8 mouse cellular contexts compared by ENCODE assay signal in genomic region chr1:92180141-92181137, GRCm38 (mm10). TPM values are rescaled to one million over a fixed set of nuclear protein-coding genes. Genes with fewer than 3 reads are reported as not detected.
A peak's percentile ranks its signal among the peaks of the same experiment; 100 is the strongest.
DNase-seq lines count a peak whose midpoint lies in the region; ATAC-seq and TF ChIP-seq lines count a peak whose summit lies in the region.

No protein-coding gene starts in this region.

- TF ChIP-seq POLR2A in heart, adult 2 months (IDR thresholded peaks at IDR 0.05; ENCODE audit: insufficient read depth, low read depth, low read length) = peak; percentile 93

- intact Hi-C loops in heart, adult 2 months (cut with DNase I) = loop anchor here (5.0 kb wide), 1 partner anchor 37 kb away; no protein-coding TSS in a partner anchor

- H3K27ac ChIP-seq in embryonic facial prominence, embryonic 14.5 days (replicated peaks; ENCODE audit: low read depth, low read length) = peak overlapping the region; percentile 99
- peak overlapping the region; percentile 100 for H3K27ac ChIP-seq in heart, adult 2 months
- peak overlapping the region; percentile 98 for H3K27ac ChIP-seq in limb, embryonic 13.5 days
- peak overlapping the region; percentile 98 for H3K27ac ChIP-seq in midbrain, embryonic 16.5 days (ENCODE audit: low read length)

- under 1% methylated on average over 47 of the region's 97 CpGs for WGBS in embryonic facial prominence, embryonic 14.5 days
- WGBS in heart, adult 2 months = 2% methylated on average over 97 of the region's 97 CpGs
- under 1% methylated on average over 83 of the region's 97 CpGs for WGBS in limb, embryonic 13.5 days
- WGBS in midbrain, embryonic 16.5 days = under 1% methylated on average over 75 of the region's 97 CpGs

- no peaks in the 10 kb centered on the region for H3K9me3 ChIP-seq in embryonic facial prominence, embryonic 14.5 days (ENCODE audit: control insufficient read depth, low read length)
- H3K9me3 ChIP-seq in limb, embryonic 13.5 days = no peaks in the 10 kb centered on the region
- no peaks in the 10 kb centered on the region for H3K9me3 ChIP-seq in midbrain, embryonic 16.5 days (replicated peaks; ENCODE audit: control insufficient read depth, low read length, poor library complexity, severe bottlenecking)

- peak; percentile 98 for ATAC-seq in embryonic facial prominence, embryonic 14.5 days (ENCODE audit: low read depth)
- ATAC-seq in limb, embryonic 13.5 days (ENCODE audit: low FRiP score, low read depth) = peak; percentile 98
- peak; percentile 98 for ATAC-seq in midbrain, embryonic 16.5 days

- peak overlapping the region; percentile 79 for H3K4me3 ChIP-seq in embryonic facial prominence, embryonic 14.5 days (ENCODE audit: low read depth, low read length)
- H3K4me3 ChIP-seq in heart, adult 2 months = peak overlapping the region; percentile 98
- H3K4me3 ChIP-seq in limb, embryonic 13.5 days = peak overlapping the region; percentile 86
- peak overlapping the region; percentile 89 for H3K4me3 ChIP-seq in midbrain, embryonic 16.5 days (ENCODE audit: low read depth, low read length)

- H3K4me1 ChIP-seq in embryonic facial prominence, embryonic 14.5 days (ENCODE audit: control insufficient read depth, insufficient read depth, low read length) = peaks cover 25% of the 10 kb centered on the region
- H3K4me1 ChIP-seq in heart, adult 2 months (ENCODE audit: control insufficient read depth, insufficient read depth, low read length) = peaks cover 10% of the 10 kb centered on the region
- H3K4me1 ChIP-seq in limb, embryonic 13.5 days = peaks cover 30% of the 10 kb centered on the region
- H3K4me1 ChIP-seq in midbrain, embryonic 16.5 days (ENCODE audit: control insufficient read depth, insufficient read depth, low read length) = peaks cover 26% of the 10 kb centered on the region

- H3K79me2 ChIP-seq in heart, adult 2 months (replicated peaks; ENCODE audit: control insufficient read depth, insufficient read depth, low read length) = peaks cover 2% of the 10 kb centered on the region; the same call in 1 of the 2 replicates

- TF ChIP-seq EP300 in heart, adult 2 months (IDR thresholded peaks at IDR 0.05; ENCODE audit: insufficient read depth, low read depth, low read length) = no peak

- H3K4me2 ChIP-seq in embryonic facial prominence, embryonic 14.5 days (ENCODE audit: low read depth, low read length) = peak overlapping the region; percentile 74
- peak overlapping the region; percentile 75 for H3K4me2 ChIP-seq in limb, embryonic 13.5 days (replicated peaks)
- peak overlapping the region; percentile 69 for H3K4me2 ChIP-seq in midbrain, embryonic 16.5 days (ENCODE audit: low read length)

- no peaks in the 10 kb centered on the region for H3K36me3 ChIP-seq in embryonic facial prominence, embryonic 14.5 days (ENCODE audit: control insufficient read depth, insufficient read depth, low read length)
- H3K36me3 ChIP-seq in heart, adult 2 months (ENCODE audit: control insufficient read depth, insufficient read depth, low read length) = peaks cover 5% of the 10 kb centered on the region
- no peaks in the 10 kb centered on the region; the same call in 1 of the 2 replicates for H3K36me3 ChIP-seq in limb, embryonic 13.5 days
- no peaks in the 10 kb centered on the region for H3K36me3 ChIP-seq in midbrain, embryonic 16.5 days (ENCODE audit: control insufficient read depth, insufficient read depth, low read length)

- peak; percentile 99 for DNase-seq in 3T3-L1 (ENCODE audit: low read depth, low spot score)
- peak; percentile 99 for DNase-seq in adrenal gland, postnatal 4 days (ENCODE audit: low spot score in 2 of 2)
- peak; percentile 100 for DNase-seq in embryonic facial prominence, embryonic 14.5 days (ENCODE audit: low spot score)
- DNase-seq in heart, adult 2 months = peak; percentile 99 to 100
- peak; percentile 100 for DNase-seq in kidney, adult 8-10 months
- DNase-seq in spleen, postnatal 10 days (ENCODE audit: low spot score in 2 of 2) = peak; percentile 97 to 100

- peak; percentile 28; the same call in 1 of the 2 replicates for TF ChIP-seq CTCF in heart, adult 2 months (IDR thresholded peaks at IDR 0.05)

- no peaks in the 10 kb centered on the region for H3K27me3 ChIP-seq in embryonic facial prominence, embryonic 14.5 days (replicated peaks; ENCODE audit: control insufficient read depth, insufficient read depth, low read length)
- H3K27me3 ChIP-seq in heart, adult 2 months (ENCODE audit: control insufficient read depth, insufficient read depth, low read length) = no peaks in the 10 kb centered on the region
- no peaks in the 10 kb centered on the region for H3K27me3 ChIP-seq in limb, embryonic 13.5 days
- no peaks in the 10 kb centered on the region for H3K27me3 ChIP-seq in midbrain, embryonic 16.5 days (ENCODE audit: control insufficient read depth, insufficient read depth, low read depth, low read length)

- peak overlapping the region; percentile 85 for H3K9ac ChIP-seq in embryonic facial prominence, embryonic 14.5 days (ENCODE audit: low read depth, low read length)
- peak overlapping the region; percentile 92 for H3K9ac ChIP-seq in heart, adult 2 months (ENCODE audit: low read depth, low read length)
- peak overlapping the region; percentile 89 for H3K9ac ChIP-seq in limb, embryonic 13.5 days
- peak overlapping the region; percentile 80 for H3K9ac ChIP-seq in midbrain, embryonic 16.5 days (ENCODE audit: low read depth, low read length)

RNA-seq across cellular contexts. Expression of gene Hdac4, which starts 15.1 kb away (rescaled TPM):
- total RNA-seq in adrenal gland, postnatal 4 days (2021) = 10 to 100 TPM; 93.3 to 97.8 TPM
- 24.0 and 24.1 TPM in 2 replicates for polyA plus RNA-seq in embryonic facial prominence, embryonic 14.5 days (2014; fragmentation: Nextera tagmentation; extraction: Ambion mirVana)
- total RNA-seq in heart, adult 2 months (2021) = 10 to 100 TPM; 41.3 to 45.1 TPM
- 15.6 and 20.7 TPM in 2 replicates for polyA plus RNA-seq in heart, adult 2 months (2012; rRNA removed)
- polyA plus RNA-seq in limb, embryonic 13.5 days (2015; fragmentation: Nextera tagmentation; extraction: Ambion mirVana) = 24.6 and 28.0 TPM in 2 replicates
- polyA plus RNA-seq in midbrain, embryonic 16.5 days (2015; fragmentation: Nextera tagmentation; extraction: Ambion mirVana) = 24.8 and 25.3 TPM in 2 replicates

Comparison
In these comparisons a context has a peak if more than half of its experiments do, and no peak if none do; other contexts are left out.
1. Peak in every context shown above with its lines: DNase-seq, ATAC-seq, H3K4me3 ChIP-seq and H3K27ac ChIP-seq.